ENCODE assay signal across 9 mouse cellular contexts in the genomic region with DNA sequence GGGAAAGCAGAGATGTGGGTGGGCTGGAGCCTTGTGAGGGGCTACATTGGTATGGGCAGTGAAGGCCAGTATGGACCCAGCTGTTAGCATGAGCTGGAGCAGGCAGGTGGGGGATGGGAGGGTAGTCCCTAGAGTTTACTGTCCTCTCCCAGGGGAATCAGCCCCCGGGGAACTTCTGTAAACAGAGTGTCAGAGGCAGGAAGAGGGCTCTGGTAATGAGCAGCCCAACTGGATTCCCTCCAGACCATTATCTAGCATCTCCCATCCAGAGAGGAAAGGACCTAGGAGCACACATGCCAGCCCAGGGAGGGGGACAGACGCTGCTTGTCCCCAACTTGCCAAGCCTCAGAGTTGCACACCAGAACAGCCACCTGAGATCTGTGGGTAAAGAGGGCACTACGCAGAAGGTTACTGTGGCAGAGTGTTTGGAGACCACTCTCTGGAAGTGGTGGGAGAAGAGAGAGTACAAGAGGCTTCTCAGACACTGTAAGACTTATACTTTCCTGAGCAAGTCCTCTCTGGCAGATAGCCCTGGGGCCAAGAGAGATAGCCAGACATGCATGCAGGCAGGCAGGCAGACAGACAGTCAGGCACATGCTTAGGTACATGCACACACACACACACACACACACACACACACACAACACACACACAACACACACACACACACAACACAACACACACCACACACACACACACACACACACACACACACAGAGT. TPM values are rescaled to one million over a fixed set of nuclear protein-coding genes. Genes with fewer than 3 reads are reported as not detected.
DNase-seq lines count a peak whose midpoint lies in the region; ATAC-seq and TF ChIP-seq lines count a peak whose summit lies in the region.
"Had no signal": no experiment of that assay in that cellular context is flagged by ENCODE, and none has a peak within 500 bp of the region (broad histone marks: within the 10 kb centered on the region; RNA-seq: fewer than 3 reads in every experiment).

No protein-coding gene starts in this region.

- no peak for TF ChIP-seq CTCF in embryonic fibroblast, embryonic 13.5 days (IDR thresholded peaks at IDR 0.05; ENCODE audit: borderline replicate concordance, insufficient read depth, low read length)

- no peak for ATAC-seq in hindbrain, embryonic 16.5 days
- ATAC-seq in liver, embryonic 15.5 days (ENCODE audit: insufficient read depth): peak; percentile 11; the same call in 1 of the 2 replicates

- H3K4me2 ChIP-seq in hindbrain, embryonic 16.5 days (ENCODE audit: low read length): peak overlapping the region; percentile 70
- H3K4me2 ChIP-seq in liver, embryonic 15.5 days: peak overlapping the region; percentile 94

- no peaks in the 10 kb centered on the region for H3K27me3 ChIP-seq in hindbrain, embryonic 16.5 days (replicated peaks; ENCODE audit: control insufficient read depth, insufficient read depth, low read length)
- H3K27me3 ChIP-seq in liver, embryonic 15.5 days: no peaks in the 10 kb centered on the region
- H3K27me3 ChIP-seq: Patski had no signal

- DNase-seq in 3T3-L1 (ENCODE audit: low read depth, low spot score): peak; percentile 60
- DNase-seq in retina, embryonic 14.5 days (ENCODE audit: low spot score): peak; percentile 31
- no peak for DNase-seq in right cerebral cortex, postnatal 4 days
- DNase-seq in thymus, adult 18-20 months: no peak
- no peak for DNase-seq in thymus, postnatal 10 days (ENCODE audit: low spot score in 2 of 2)

- H3K4me1 ChIP-seq in embryonic fibroblast, embryonic 13.5 days (ENCODE audit: control insufficient read depth, insufficient read depth, low read length): peaks cover 21% of the 10 kb centered on the region
- peaks cover 35% of the 10 kb centered on the region for H3K4me1 ChIP-seq in hindbrain, embryonic 16.5 days (ENCODE audit: control insufficient read depth, insufficient read depth, low read depth, low read length)
- H3K4me1 ChIP-seq in liver, embryonic 15.5 days (replicated peaks): peaks cover 41% of the 10 kb centered on the region

- H3K4me3 ChIP-seq in embryonic fibroblast, embryonic 13.5 days (ENCODE audit: insufficient read depth, low read length): peak overlapping the region; percentile 81
- H3K4me3 ChIP-seq in hindbrain, embryonic 16.5 days (ENCODE audit: low read length): no peak overlapping the region
- H3K4me3 ChIP-seq in liver, embryonic 15.5 days (replicated peaks): peak overlapping the region; percentile 61; the same call in 1 of the 2 replicates

- TF ChIP-seq POLR2A in embryonic fibroblast, embryonic 13.5 days (IDR thresholded peaks at IDR 0.05; ENCODE audit: low read depth, low read length): peak; percentile 56; the same call in 1 of the 2 replicates

- no peaks in the 10 kb centered on the region for H3K9me3 ChIP-seq in hindbrain, embryonic 16.5 days (ENCODE audit: control insufficient read depth, low read length)
- no peaks in the 10 kb centered on the region for H3K9me3 ChIP-seq in liver, embryonic 15.5 days (replicated peaks)

- H3K9ac ChIP-seq in hindbrain, embryonic 16.5 days (ENCODE audit: low read depth, low read length): no peak overlapping the region
- H3K9ac ChIP-seq in liver, embryonic 15.5 days: no peak overlapping the region

- H3K27ac ChIP-seq in embryonic fibroblast, embryonic 13.5 days (ENCODE audit: insufficient read depth, low read length): peak overlapping the region; percentile 94
- no peak overlapping the region for H3K27ac ChIP-seq in hindbrain, embryonic 16.5 days (ENCODE audit: low read depth, low read length)
- peak overlapping the region; percentile 75 for H3K27ac ChIP-seq in liver, embryonic 15.5 days (replicated peaks)

- 48% methylated on average over 3 of the region's 3 CpGs for WGBS in hindbrain, embryonic 16.5 days
- 51% methylated on average over 3 of the region's 3 CpGs for WGBS in liver, embryonic 15.5 days (ENCODE audit: insufficient replicate concordance)

- H3K36me3 ChIP-seq in hindbrain, embryonic 16.5 days (ENCODE audit: control insufficient read depth, insufficient read depth, low read length): no peaks in the 10 kb centered on the region
- H3K36me3 ChIP-seq in liver, embryonic 15.5 days (replicated peaks): peaks cover 20% of the 10 kb centered on the region

RNA-seq across cellular contexts. Expression of a gene that starts 1.5 kb away (rescaled TPM):
- 39.7 and 47.6 TPM in 2 replicates for polyA plus RNA-seq in embryonic fibroblast, embryonic 13.5 days (2011; ENCODE audit: insufficient read length, low read depth, missing spikeins)
- 70.6 and 71.9 TPM in 2 replicates for polyA plus RNA-seq in hindbrain, embryonic 16.5 days (2015; fragmentation: Nextera tagmentation; extraction: Ambion mirVana)
- polyA plus RNA-seq in liver, embryonic 15.5 days (2015; fragmentation: Nextera tagmentation; extraction: Ambion mirVana): 45.7 and 50.1 TPM in 2 replicates

RNA-seq across cellular contexts. Expression of a gene that starts 1.5 kb away (rescaled TPM):
- polyA plus RNA-seq in embryonic fibroblast, embryonic 13.5 days (2011; ENCODE audit: insufficient read length, low read depth, missing spikeins): 72.1 and 79.5 TPM in 2 replicates
- polyA plus RNA-seq in hindbrain, embryonic 16.5 days (2015; fragmentation: Nextera tagmentation; extraction: Ambion mirVana): 6.0 and 7.0 TPM in 2 replicates
- polyA plus RNA-seq in liver, embryonic 15.5 days (2015; fragmentation: Nextera tagmentation; extraction: Ambion mirVana): 2.4 and 2.8 TPM in 2 replicates

RNA-seq across cellular contexts. Expression of a gene that starts 16.5 kb away (rescaled TPM):
- polyA plus RNA-seq in embryonic fibroblast, embryonic 13.5 days (2011; ENCODE audit: insufficient read length, low read depth, missing spikeins): 30.5 and 33.1 TPM in 2 replicates
- polyA plus RNA-seq in hindbrain, embryonic 16.5 days (2015; fragmentation: Nextera tagmentation; extraction: Ambion mirVana): 139 and 150 TPM in 2 replicates
- polyA plus RNA-seq in liver, embryonic 15.5 days (2015; fragmentation: Nextera tagmentation; extraction: Ambion mirVana): 41.1 and 53.2 TPM in 2 replicates

RNA-seq across cellular contexts. Expression of a gene that starts 38.3 kb away (rescaled TPM):
- polyA plus RNA-seq in embryonic fibroblast, embryonic 13.5 days (2011; ENCODE audit: insufficient read length, low read depth, missing spikeins): 17.7 and 23.3 TPM in 2 replicates
- polyA plus RNA-seq in hindbrain, embryonic 16.5 days (2015; fragmentation: Nextera tagmentation; extraction: Ambion mirVana): 32.1 and 36.6 TPM in 2 replicates
- polyA plus RNA-seq in liver, embryonic 15.5 days (2015; fragmentation: Nextera tagmentation; extraction: Ambion mirVana): 10.5 and 13.1 TPM in 2 replicates

RNA-seq across cellular contexts. Expression of a gene that starts 46.8 kb away (rescaled TPM):
- polyA plus RNA-seq in embryonic fibroblast, embryonic 13.5 days (2011; ENCODE audit: insufficient read length, low read depth, missing spikeins): 52.2 and 64.0 TPM in 2 replicates
- 13.0 and 14.2 TPM in 2 replicates for polyA plus RNA-seq in hindbrain, embryonic 16.5 days (2015; fragmentation: Nextera tagmentation; extraction: Ambion mirVana)
- polyA plus RNA-seq in liver, embryonic 15.5 days (2015; fragmentation: Nextera tagmentation; extraction: Ambion mirVana): 2.0 and 2.3 TPM in 2 replicates

Comparison
In these comparisons a context has a peak if more than half of its experiments do, and no peak if none do; other contexts are left out.
1. DNase-seq: peak in 3T3-L1 (single experiment) and retina, embryonic 14.5 days (single experiment); none in right cerebral cortex, postnatal 4 days (single experiment), thymus, adult 18-20 months (0 of 2) and thymus, postnatal 10 days (0 of 2).